Mouse (Mus musculus) small intestine, adult 2 months (tissue): ENCODE measurements around the gene Apol10b. TPM values are rescaled to one million over a fixed set of nuclear protein-coding genes. Genes with fewer than 3 reads are reported as not detected.
"Not testable (repeated sequence)": the region's sequence is repeated elsewhere in the genome, so short reads cannot be mapped to it uniquely, and the experiment has no call there.

Source experiments
- H3K27ac ChIP-seq: fragments of 200-500 bp; 2 replicates; pipeline ENCODE4 v1.5.1; 2012; ENCODE audit warnings: low read depth, low read length, control low read depth, inconsistent platforms; ENCODE audit not compliant: insufficient read depth
- H3K27me3 ChIP-seq: fragments of 200-500 bp; 2 replicates; pipeline ENCODE4 v1.6.1; 2012; ENCODE audit warnings: mild to moderate bottlenecking, moderate library complexity, low read length, inconsistent platforms; ENCODE audit not compliant: control insufficient read depth, insufficient read depth
- H3K36me3 ChIP-seq: fragments of 200-500 bp; 2 replicates; pipeline ENCODE4 v1.6.1; 2012; ENCODE audit warnings: mild to moderate bottlenecking, low read length, control low read depth, inconsistent platforms; ENCODE audit not compliant: control insufficient read depth, insufficient read depth
- H3K4me1 ChIP-seq: fragments of 200-500 bp; 2 replicates; pipeline ENCODE4 v1.6.1; 2012; ENCODE audit warnings: low read length, inconsistent platforms, mixed read lengths; ENCODE audit not compliant: control insufficient read depth, insufficient read depth, insufficient read length
- H3K4me3 ChIP-seq: fragments of 200-500 bp; 2 replicates; pipeline ENCODE4 v1.5.1; 2012; ENCODE audit warnings: low read depth, mild to moderate bottlenecking, control low read depth, inconsistent platforms, low read length, moderate library complexity
- CTCF ChIP-seq: fragments of 200-500 bp; IDR thresholded peaks from 2 replicates; pipeline ENCODE4 v1.5.1; 2012; ENCODE audit warnings: low read depth, mild to moderate bottlenecking, control low read depth, inconsistent platforms, low read length, moderate library complexity, mixed read lengths; ENCODE audit not compliant: insufficient replicate concordance, insufficient read length; ENCODE audit errors: extremely low read depth
- POLR2A ChIP-seq: fragments of 200-500 bp; IDR thresholded peaks from 2 replicates; pipeline ENCODE4 v1.6.1; 2012; ENCODE audit warnings: low read depth, mild to moderate bottlenecking, control low read depth, inconsistent platforms, low read length, moderate library complexity
- WGBS: fragments of 180-500 bp; shearing (Covaris S2); methylation state at CpG from one replicate; pipeline ENCODE4 v1.1.7; 2018; 5-methylcytosine and 5-hydroxymethylcytosine counted together
- polyA plus RNA-seq: library from polyadenylated mRNA; depleted of rRNA; stranded (reverse); fragments of >200 nt; gene quantifications from 2 replicates; pipeline ENCODE4 v1.2.3, GENCODE M21; 2012; rRNA removed

Gene Apol10b
- 0.08 and 0.35 TPM in 2 replicates for polyA plus RNA-seq

DNA sequence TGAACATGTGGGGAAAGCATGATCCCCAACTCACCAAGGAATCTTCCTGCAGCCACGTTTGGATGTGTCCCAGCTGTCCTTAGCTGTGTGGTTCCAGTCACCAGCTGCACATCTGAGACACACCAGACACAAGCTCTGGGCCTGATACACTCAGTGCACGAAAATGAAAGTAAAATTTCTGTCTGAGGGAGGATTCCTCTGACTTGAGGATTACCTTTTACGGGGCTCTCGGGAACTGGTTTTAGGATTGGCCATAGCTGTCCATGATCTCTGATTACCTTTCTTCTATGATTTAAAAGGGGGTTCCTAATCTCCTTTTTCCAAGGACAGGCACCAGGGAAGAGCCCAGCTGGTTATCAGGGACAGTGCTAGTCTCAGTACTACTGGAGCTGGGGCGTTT, at the start of gene Apol10b:
Apol10b (minus strand) TSS at position 165 of the 400 bp plus-strand sequence.
- Histone ChIP-seq H3K27me3 (no peaks in the 10 kb centered on the region), H3K27ac (peak within 1 kb of the TSS; percentile 30; the same call in 1 of the 2 replicates), H3K4me1 (peaks cover 6% of the 10 kb centered on the region), H3K36me3 (no peaks in the 10 kb centered on the region), H3K4me3 (no peak within 1 kb of the TSS)
- no peak for TF ChIP-seq CTCF
- no peak for TF ChIP-seq POLR2A
- 14% methylated on average over 5 of the region's 5 CpGs for WGBS

DNA sequence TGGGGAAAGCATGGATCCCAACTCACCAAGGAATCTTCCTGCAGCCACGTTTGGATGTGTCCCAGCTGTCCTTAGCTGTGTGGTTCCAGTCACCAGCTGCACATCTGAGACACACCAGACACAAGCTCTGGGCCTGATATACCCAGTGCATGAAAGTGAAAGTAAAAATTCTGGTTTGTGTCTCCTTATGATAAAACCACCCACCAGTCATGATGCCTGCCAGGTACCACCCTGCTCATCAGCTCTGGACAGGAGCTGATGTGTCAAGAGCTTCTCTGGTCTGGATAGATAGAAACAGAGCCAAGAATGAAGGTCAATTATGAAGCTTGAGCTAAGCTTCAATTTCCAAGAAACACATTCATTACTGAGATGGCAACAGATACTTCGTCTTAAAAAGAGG, 47.3 kb upstream of the Apol10b start, which contains the start of gene Apol11b:
Apol11b (minus strand) TSS at position 111 of the 400 bp plus-strand sequence.
- H3K4me1 ChIP-seq, H3K36me3 ChIP-seq, H3K27me3 ChIP-seq, H3K4me3 ChIP-seq, H3K27ac ChIP-seq: not testable (repeated sequence)
- 53% methylated on average over 2 of the region's 2 CpGs for WGBS

DNA sequence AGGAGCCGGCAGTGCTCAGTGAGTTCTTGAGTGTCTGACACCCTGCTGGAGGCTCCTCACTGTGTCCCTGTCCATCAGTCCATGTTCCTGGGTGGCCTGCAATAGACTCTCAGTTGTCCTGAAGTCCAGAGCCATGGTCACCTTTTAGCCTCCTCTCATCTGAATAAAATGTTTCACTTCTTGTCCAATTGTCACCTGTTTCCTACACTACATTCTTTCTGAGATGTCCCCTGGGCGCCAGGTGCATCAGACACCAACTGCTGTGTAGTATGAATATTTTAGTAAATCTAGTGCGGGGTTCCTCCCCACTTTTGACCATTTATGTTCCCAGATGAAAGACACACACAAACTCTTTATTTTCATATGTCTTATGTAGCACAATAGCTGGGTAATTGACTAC, 33.9 kb upstream of the Apol10b start:
- H3K27ac ChIP-seq, H3K4me3 ChIP-seq, H3K4me1 ChIP-seq, H3K36me3 ChIP-seq, H3K27me3 ChIP-seq: not testable (repeated sequence)
- WGBS, result 91% methylated on average over 3 of the region's 3 CpGs

DNA sequence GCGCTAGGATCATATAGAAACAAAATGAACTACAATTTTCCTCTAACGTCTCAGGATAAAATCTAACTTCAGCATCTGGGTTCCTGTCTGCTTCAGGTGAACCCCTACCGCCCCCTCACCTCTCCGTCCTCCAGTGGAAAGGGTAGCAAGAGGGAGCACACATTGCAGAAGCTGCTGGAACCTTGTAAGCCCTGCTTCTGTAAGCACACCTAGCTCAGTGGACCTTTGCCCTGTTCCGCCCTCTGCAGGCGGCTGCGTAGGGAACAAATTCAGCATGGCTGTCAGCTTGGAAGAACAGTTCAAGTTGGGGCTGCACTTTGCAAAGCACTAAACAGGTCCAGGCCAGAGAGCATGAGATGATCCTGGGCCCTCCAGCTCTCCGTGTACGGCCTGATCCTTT, 32.7 kb upstream of the Apol10b start:
- H3K27me3 ChIP-seq, H3K27ac ChIP-seq, H3K4me1 ChIP-seq, H3K36me3 ChIP-seq, H3K4me3 ChIP-seq: not testable (repeated sequence)
- 27% methylated on average over 9 of the region's 9 CpGs for WGBS

DNA sequence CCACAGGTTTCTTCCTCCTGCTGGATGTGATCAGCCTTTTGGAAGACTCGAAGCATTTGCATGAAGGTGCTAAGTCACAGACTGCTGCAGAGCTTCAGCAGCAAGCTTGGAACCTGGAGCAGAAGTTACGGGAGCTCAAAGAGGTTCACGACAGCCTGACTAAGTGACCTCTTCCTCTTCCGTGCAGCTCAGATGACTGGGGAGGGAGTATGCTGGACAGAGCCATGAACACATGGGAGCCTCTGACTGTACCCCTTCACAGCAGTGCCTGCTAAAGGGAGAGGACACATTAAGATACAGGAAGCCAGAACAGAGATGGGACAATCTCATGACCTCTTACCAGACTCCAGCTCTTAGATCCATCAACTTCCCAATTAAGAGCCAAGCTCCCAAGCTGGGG, 30.5 kb upstream of the Apol10b start:
- not testable (repeated sequence) for H3K36me3 ChIP-seq, H3K27ac ChIP-seq, H3K4me1 ChIP-seq, H3K4me3 ChIP-seq, H3K27me3 ChIP-seq
- WGBS, result 82% methylated on average over 4 of the region's 4 CpGs

DNA sequence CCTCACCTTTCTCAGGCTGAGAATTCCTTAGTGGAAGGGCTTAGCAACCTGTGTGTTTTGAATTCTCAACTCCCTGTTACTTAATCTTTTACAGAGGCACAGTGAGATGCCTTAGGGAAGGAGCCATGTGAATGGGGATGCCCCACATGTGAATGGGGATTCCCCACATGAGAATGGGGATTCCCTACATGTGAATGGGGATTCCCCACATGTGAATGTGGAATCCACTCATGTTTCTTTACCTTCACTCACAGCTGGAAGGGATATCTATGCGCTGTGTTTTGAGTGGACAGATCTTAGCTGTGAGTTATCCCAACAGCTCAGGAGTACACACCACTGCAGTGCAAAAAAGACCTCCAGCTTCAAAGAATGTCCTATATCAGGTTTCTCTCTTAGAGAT, 28.8 kb upstream of the Apol10b start:
- H3K27ac ChIP-seq, result no peak overlapping the region
- WGBS, result 76% methylated on average over 1 of the region's 1 CpGs
- no peaks in the 10 kb centered on the region for H3K36me3 ChIP-seq
- no peak overlapping the region for H3K4me3 ChIP-seq
- no peaks in the 10 kb centered on the region for H3K27me3 ChIP-seq
- TF ChIP-seq POLR2A (no peak), CTCF (no peak)
- no peaks in the 10 kb centered on the region; the same call in 1 of the 2 replicates for H3K4me1 ChIP-seq

DNA sequence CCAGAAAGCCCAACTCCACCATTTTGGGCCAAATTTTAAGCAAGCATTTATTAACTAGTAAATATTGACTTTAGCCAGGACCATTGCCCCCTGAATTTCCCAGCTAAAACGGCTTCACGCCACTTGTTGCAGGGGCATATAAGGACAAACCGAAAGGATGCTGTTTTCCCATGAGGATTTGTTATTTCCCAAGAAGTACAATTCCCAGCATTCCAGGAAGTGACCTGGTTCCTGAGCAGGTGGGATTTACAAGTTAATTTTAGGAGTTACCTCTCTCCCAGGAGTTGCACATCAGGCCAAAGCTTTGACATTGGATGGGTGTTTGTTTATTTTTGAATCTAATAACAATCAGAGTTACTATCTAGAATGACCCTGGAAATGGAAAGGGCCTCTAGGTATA, 10.1 kb upstream of the Apol10b start:
- WGBS, result 88% methylated on average over 3 of the region's 3 CpGs
- TF ChIP-seq POLR2A (no peak), CTCF (no peak)

DNA sequence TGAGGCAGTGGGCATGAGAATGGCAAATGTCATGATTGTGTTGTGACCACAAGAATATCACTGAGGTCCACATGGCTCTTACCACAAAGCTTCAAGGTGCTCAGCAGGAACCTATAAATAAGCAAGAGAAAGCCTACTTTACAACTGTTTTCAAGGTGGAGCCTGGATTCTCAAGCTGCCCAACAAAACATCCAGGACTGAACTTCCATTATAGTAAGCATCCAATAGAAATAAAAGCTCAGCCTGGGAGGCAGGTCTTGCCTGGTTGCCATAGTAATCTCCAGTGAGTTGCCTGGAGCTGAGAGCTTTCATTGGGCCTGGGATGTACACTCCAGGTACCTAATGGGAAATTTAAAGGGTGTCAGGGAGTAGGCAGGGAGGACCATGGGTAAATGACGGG, 3.0 kb upstream of the Apol10b start, which contains the start of gene Gm36245:
Gm36245 (plus strand) TSS at position 301 of the 400 bp plus-strand sequence.
- H3K27ac ChIP-seq, result peak within 1 kb of the TSS; percentile 44
- no peak within 1 kb of the TSS for H3K4me3 ChIP-seq
- peaks cover 6% of the 10 kb centered on the region for H3K4me1 ChIP-seq
- no peak for TF ChIP-seq CTCF
- TF ChIP-seq POLR2A, result no peak
- H3K36me3 ChIP-seq, result no peaks in the 10 kb centered on the region
- 97% methylated on average over 1 of the region's 1 CpGs for WGBS
- H3K27me3 ChIP-seq, result no peaks in the 10 kb centered on the region

More for the DNA sequence above, 10.1 kb upstream of the Apol10b start:
- no peaks in the 10 kb centered on the region for H3K4me1 ChIP-seq
- H3K36me3 ChIP-seq, result no peaks in the 10 kb centered on the region
- no peak overlapping the region for H3K27ac ChIP-seq
- H3K4me3 ChIP-seq, result no peak overlapping the region
- H3K27me3 ChIP-seq, result no peaks in the 10 kb centered on the region
